Mouse (Mus musculus) cerebellum, adult 9-11 months (tissue): Measurements from ENCODE around the gene Snx9.

Source experiments
- DNase-seq: peaks from one replicate; pipeline ENCODE4 v3.0.0; 2022

The Snx9 gene

GRCm38 (mm10) chr17:5934554-5935324 lies 93.6 kb downstream of the Snx9 start:
- DNase-seq, result peak; percentile 76

GRCm38 (mm10) chr17:5935680-5936079 lies 94.6 kb downstream of the Snx9 start:
- DNase-seq, result no peak

GRCm38 (mm10) chr17:5936276-5936675 lies 95.1 kb downstream of the Snx9 start:
- no peak for DNase-seq

- DNase-seq, result peak; percentile 70
These were observed 96.3 kb downstream of the Snx9 start for GRCm38 (mm10) chr17:5937441-5937840.

- peak; percentile 26 for DNase-seq
These were observed 98.7 kb downstream of the Snx9 start for GRCm38 (mm10) chr17:5939871-5940270.

- DNase-seq, result peak; percentile 74
These were observed 99.7 kb downstream of the Snx9 start for GRCm38 (mm10) chr17:5940792-5941191.

- DNase-seq, result peak; percentile 47
These were observed 100.3 kb downstream of the Snx9 start, which contains the start of gene Synj2 for GRCm38 (mm10) chr17:5941230-5942043. Gene Synj2, plus strand, starts transcription at chr17:5941280.

- no peak for DNase-seq
These were observed 101.0 kb downstream of the Snx9 start for GRCm38 (mm10) chr17:5942156-5942555.

GRCm38 (mm10) chr17:5943053-5943452 lies 101.9 kb downstream of the Snx9 start:
- DNase-seq, result no peak

GRCm38 (mm10) chr17:5947039-5947438 lies 105.9 kb downstream of the Snx9 start:
- DNase-seq, result no peak

- DNase-seq, result no peak
These were observed 111.3 kb downstream of the Snx9 start for GRCm38 (mm10) chr17:5952455-5952854.

GRCm38 (mm10) chr17:5956350-5957000 lies 115.3 kb downstream of the Snx9 start:
- no peak for DNase-seq

- DNase-seq, result no peak
These were observed 116.0 kb downstream of the Snx9 start for GRCm38 (mm10) chr17:5957097-5957496.

GRCm38 (mm10) chr17:5958229-5958628 lies 117.1 kb downstream of the Snx9 start:
- no peak for DNase-seq

- no peak for DNase-seq
These were observed 117.5 kb downstream of the Snx9 start for GRCm38 (mm10) chr17:5958636-5959035.

GRCm38 (mm10) chr17:5959096-5959495 lies 118.0 kb downstream of the Snx9 start:
- DNase-seq, result no peak

GRCm38 (mm10) chr17:5959802-5960201 lies 118.7 kb downstream of the Snx9 start:
- no peak for DNase-seq

- DNase-seq, result no peak
These were observed 122.6 kb downstream of the Snx9 start for GRCm38 (mm10) chr17:5963766-5964165.

GRCm38 (mm10) chr17:5965084-5965781 lies 124.1 kb downstream of the Snx9 start:
- no peak for DNase-seq

- no peak for DNase-seq
These were observed 125.6 kb downstream of the Snx9 start for GRCm38 (mm10) chr17:5966706-5967105.

- DNase-seq, result no peak
These were observed 127.4 kb downstream of the Snx9 start for GRCm38 (mm10) chr17:5968562-5968961.

GRCm38 (mm10) chr17:5969246-5969645 lies 128.1 kb downstream of the Snx9 start:
- DNase-seq, result no peak

GRCm38 (mm10) chr17:5970298-5970821 lies 129.2 kb downstream of the Snx9 start:
- no peak for DNase-seq
